Mouse (Mus musculus): Measurements from ENCODE around the gene Zer1. TPM values are rescaled to one million over a fixed set of nuclear protein-coding genes. Genes with fewer than 3 reads are reported as not detected.

The Zer1 gene
- total and polyA plus RNA-seq, 2 experiments from 2014 or later, result 14.7 to 93.2 TPM

DNA sequence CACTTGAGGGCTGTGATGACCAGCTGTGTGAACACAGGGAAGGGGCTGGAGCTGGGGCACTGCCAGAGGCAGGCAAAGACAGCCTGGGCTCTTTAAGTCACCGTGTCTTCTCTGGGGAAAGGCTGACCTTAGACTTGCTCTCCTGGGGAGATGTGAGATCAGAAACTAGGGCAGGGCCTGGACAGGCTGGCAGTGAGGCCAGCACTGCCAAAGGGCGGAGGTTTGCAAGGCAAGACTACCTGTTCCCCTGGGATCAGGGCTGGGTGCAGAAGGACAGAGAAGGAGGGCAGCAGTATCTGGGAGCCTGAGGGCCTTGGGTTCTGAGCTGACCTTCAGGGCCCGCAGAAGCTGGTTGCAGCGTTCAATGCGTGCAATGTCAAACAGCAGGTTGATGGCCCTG is 16.7 kb downstream of the Zer1 start:
- Histone ChIP-seq H3K27me3 (ENCODE audit: insufficient read depth, low read length) (no peaks in the 10 kb centered on the region), H3K4me1 (ENCODE audit: insufficient read depth, low read length) (no peaks in the 10 kb centered on the region), H3K27ac (ENCODE audit: low read depth, low read length) (no peak overlapping the region), H3K9me3 (ENCODE audit: low read length) (no peaks in the 10 kb centered on the region), H3K4me2 (ENCODE audit: low read depth, low read length, poor library complexity, severe bottlenecking) (no peak overlapping the region), H3K4me3 (ENCODE audit: low read depth, low read length) (no peak overlapping the region), H3K36me3 (ENCODE audit: insufficient read depth, low read length) (peaks cover 81% of the 10 kb centered on the region), H3K9ac (replicated peaks; ENCODE audit: low read length, poor library complexity, severe bottlenecking) (no peak overlapping the region)
- ATAC-seq (ENCODE audit: low FRiP score), result no peak
- TF ChIP-seq CTCF (IDR thresholded peaks at IDR 0.05), result no peak
- no peak for DNase-seq (ENCODE audit: low spot score)
- WGBS, result 89% methylated on average over 5 of the region's 5 CpGs

DNA sequence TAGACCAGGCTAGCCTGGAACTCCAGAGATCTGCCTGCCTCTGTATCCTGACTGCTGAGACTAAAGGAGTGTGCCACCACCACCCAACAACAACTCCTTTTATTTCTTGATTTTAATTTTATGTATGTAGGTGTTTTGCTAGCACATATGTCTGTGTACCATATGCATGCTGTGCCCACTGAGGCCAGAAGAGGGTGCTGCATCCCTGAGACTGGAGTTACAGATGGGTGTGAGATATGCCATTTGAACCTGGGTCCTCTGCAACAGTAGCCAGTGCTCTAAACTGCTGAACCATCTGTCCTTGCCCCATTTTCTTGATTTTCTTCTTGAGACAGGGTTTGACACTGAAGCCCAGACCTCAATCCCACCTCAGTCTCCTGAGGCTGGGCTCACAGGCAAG is 18.0 kb downstream of the Zer1 start:
- no peak overlapping the region for H3K9ac ChIP-seq (replicated peaks; ENCODE audit: low read length, poor library complexity, severe bottlenecking)
- H3K4me1 ChIP-seq (ENCODE audit: insufficient read depth, low read length), result no peaks in the 10 kb centered on the region
- peak; percentile 24 for DNase-seq (ENCODE audit: low spot score)
- TF ChIP-seq CTCF (IDR thresholded peaks at IDR 0.05), result peak; percentile 78
- peaks cover 84% of the 10 kb centered on the region for H3K36me3 ChIP-seq (ENCODE audit: insufficient read depth, low read length)
- H3K4me2 ChIP-seq (ENCODE audit: low read depth, low read length, poor library complexity, severe bottlenecking), result no peak overlapping the region
- no peak for ATAC-seq (ENCODE audit: low FRiP score)
- H3K27ac ChIP-seq (ENCODE audit: low read depth, low read length), result no peak overlapping the region
- no peaks in the 10 kb centered on the region for H3K27me3 ChIP-seq (ENCODE audit: insufficient read depth, low read length)
- no peaks in the 10 kb centered on the region for H3K9me3 ChIP-seq (ENCODE audit: low read length)
- H3K4me3 ChIP-seq (ENCODE audit: low read depth, low read length), result no peak overlapping the region

DNA sequence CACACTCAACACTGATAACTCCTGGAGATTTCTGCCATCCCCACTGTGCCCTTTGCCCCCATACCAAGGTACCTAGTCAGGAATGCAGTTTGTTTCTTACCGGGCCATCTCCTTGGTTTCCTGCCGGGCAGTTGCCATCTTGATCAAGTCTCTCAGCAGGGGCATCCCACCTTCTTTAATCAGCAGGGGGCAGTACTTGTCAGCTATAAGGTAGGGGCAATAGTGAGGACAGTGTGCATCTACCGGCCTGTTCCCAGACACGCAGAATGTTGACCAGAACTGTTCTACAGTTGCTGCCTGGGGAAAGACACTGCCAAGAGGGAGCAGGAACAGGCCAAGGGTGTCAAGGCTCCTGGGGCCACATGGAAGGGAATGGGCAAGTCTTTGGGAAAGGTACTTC is 24.2 kb downstream of the Zer1 start:
- Histone ChIP-seq H3K36me3 (ENCODE audit: insufficient read depth, low read length) (peaks cover 75% of the 10 kb centered on the region), H3K4me1 (ENCODE audit: insufficient read depth, low read length) (no peaks in the 10 kb centered on the region), H3K4me2 (ENCODE audit: low read depth, low read length, poor library complexity, severe bottlenecking) (no peak overlapping the region), H3K9me3 (ENCODE audit: low read length) (no peaks in the 10 kb centered on the region), H3K9ac (replicated peaks; ENCODE audit: low read length, poor library complexity, severe bottlenecking) (no peak overlapping the region), H3K4me3 (ENCODE audit: low read depth, low read length) (no peak overlapping the region), H3K27ac (ENCODE audit: low read depth, low read length) (no peak overlapping the region), H3K27me3 (ENCODE audit: insufficient read depth, low read length) (no peaks in the 10 kb centered on the region)
- TF ChIP-seq CTCF (IDR thresholded peaks at IDR 0.05), result no peak
- WGBS, result 74% methylated on average over 4 of the region's 4 CpGs
- no peak for ATAC-seq (ENCODE audit: low FRiP score)
- DNase-seq (ENCODE audit: low spot score), result no peak

DNA sequence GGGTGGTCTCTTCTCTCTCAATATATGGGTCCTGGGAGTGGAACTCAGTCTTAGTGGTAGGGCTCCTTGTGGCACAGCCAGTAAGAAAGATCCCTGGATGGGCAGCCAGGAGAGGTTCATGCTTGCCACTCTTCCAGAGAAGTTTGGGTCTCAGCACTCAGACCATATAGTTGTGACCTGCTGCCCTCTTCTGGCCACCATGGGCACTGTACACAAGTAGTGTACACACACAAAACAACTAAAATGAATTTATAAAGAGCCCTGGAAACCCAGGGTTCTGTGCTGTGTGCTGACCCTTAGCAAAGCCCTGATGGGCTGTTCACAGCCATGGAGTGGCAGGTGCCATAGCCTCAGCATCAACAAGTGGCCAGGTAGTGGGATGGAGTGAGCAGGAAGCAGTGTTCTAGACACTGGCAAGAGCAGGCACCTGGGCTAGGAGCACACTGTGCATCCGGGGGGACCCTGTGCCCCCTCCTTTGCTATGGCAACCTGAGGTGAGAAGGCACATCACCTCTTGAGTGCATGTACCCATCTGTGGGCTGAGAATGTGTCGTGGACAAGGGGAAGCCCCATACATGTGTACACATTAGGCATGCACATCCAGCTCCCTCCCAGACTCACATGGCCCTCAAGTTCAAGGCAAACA is 28.4 kb downstream of the Zer1 start:
- H3K4me3 ChIP-seq (ENCODE audit: low read depth, low read length), result no peak overlapping the region
- H3K9me3 ChIP-seq (ENCODE audit: low read length), result no peaks in the 10 kb centered on the region
- no peak overlapping the region for H3K9ac ChIP-seq (replicated peaks; ENCODE audit: low read length, poor library complexity, severe bottlenecking)
- H3K4me1 ChIP-seq (ENCODE audit: insufficient read depth, low read length), result 0 out of 2 replicates have a peak, but pooled peaks cover 7% of the 10 kb centered on the region
- no peak overlapping the region for H3K4me2 ChIP-seq (ENCODE audit: low read depth, low read length, poor library complexity, severe bottlenecking)
- TF ChIP-seq CTCF (IDR thresholded peaks at IDR 0.05), result peak; percentile 74
- peaks cover 38% of the 10 kb centered on the region for H3K36me3 ChIP-seq (ENCODE audit: insufficient read depth, low read length)
- H3K27ac ChIP-seq (ENCODE audit: low read depth, low read length), result no peak overlapping the region
- DNase-seq (ENCODE audit: low spot score), result peak; percentile 56
- no peak for ATAC-seq (ENCODE audit: low FRiP score)
- WGBS, result 87% methylated on average over 2 of the region's 2 CpGs
- H3K27me3 ChIP-seq (ENCODE audit: insufficient read depth, low read length), result no peaks in the 10 kb centered on the region

DNA sequence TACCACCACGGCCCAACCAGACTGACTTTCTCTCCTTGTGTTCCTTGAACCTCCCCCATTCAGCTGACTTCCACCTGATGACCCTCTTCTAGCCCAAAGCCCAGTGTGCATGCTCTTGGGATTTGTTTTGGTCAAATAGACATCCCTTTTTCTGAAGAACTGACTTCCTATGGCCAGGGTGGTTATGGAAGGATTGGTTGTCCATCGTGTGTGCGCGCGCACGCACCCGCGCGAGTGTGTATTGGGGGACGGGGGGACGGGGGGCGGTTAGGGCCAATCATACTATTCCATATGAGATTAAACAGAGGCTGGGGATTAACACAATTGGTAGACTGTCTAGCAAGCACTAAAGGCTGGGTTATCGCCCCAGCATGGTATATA is 30.2 kb downstream of the Zer1 start:
- WGBS, result 3% methylated on average over 13 of the region's 13 CpGs

DNA sequence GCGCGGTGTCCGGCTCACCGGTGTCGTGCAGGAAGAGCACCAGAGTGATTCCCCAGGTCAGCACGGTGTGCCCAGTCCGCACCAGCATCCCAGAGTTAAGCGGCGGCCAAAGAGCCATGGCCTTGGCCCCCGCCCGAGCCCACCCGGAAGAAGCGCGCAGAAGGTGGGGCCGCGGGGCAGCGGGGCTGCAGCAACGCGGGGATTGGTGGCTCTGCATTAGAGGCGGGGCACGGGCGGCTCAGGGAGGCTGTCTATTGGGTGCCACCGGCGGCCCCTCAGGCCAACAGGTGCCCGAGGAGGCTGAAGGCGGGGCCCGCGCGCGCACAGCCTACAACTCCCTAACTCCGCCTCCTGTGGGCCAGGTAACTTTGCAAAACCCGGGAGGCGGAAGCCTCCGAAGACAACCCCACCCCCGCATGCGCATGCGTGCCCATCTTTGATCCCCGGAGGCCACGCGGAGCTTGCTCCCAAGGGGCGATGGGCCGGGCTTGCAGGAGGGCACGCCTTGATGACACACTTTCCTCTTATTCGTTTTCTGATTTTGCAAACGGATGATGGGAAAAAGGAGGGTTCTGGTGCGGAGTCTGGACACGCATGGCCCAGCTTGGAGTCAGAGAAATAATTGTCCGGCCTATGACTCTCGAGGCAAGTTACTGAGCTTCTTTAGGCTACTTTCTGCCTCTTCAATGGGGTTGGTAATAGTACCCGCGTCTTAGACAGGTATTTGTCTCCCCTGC is 30.7 kb downstream of the Zer1 start, which contains the start of gene Zdhhc12:
Zdhhc12 (minus strand) TSS at position 178 of the 737 bp plus-strand sequence.
- H3K36me3 ChIP-seq (ENCODE audit: insufficient read depth, low read length), result peaks cover 15% of the 10 kb centered on the region
- H3K4me2 ChIP-seq (ENCODE audit: low read depth, low read length, poor library complexity, severe bottlenecking), result peak within 1 kb of the TSS; percentile 78
- peak within 1 kb of the TSS; percentile 47 for H3K4me3 ChIP-seq (ENCODE audit: low read depth, low read length)
- H3K27ac ChIP-seq (ENCODE audit: low read depth, low read length), result peak within 1 kb of the TSS; percentile 60; the same call in 1 of the 2 replicates
- under 1% methylated on average over 51 of the region's 51 CpGs for WGBS
- peak within 1 kb of the TSS; percentile 62 for H3K9ac ChIP-seq (replicated peaks; ENCODE audit: low read length, poor library complexity, severe bottlenecking)
- 0 out of 2 replicates have a peak, but pooled peaks cover 7% of the 10 kb centered on the region for H3K4me1 ChIP-seq (ENCODE audit: insufficient read depth, low read length)
- no peaks in the 10 kb centered on the region for H3K27me3 ChIP-seq (ENCODE audit: insufficient read depth, low read length)
- ATAC-seq (ENCODE audit: low FRiP score), result peak; percentile 92
- peak; percentile 93 for DNase-seq (ENCODE audit: low spot score)
- peak; percentile 12; the same call in 1 of the 2 replicates for TF ChIP-seq CTCF (IDR thresholded peaks at IDR 0.05)
- no peaks in the 10 kb centered on the region for H3K9me3 ChIP-seq (ENCODE audit: low read length)

More for the DNA sequence above, 30.2 kb downstream of the Zer1 start:
- no peaks in the 10 kb centered on the region for H3K9me3 ChIP-seq (ENCODE audit: low read length)
- peak; percentile 28 for DNase-seq (ENCODE audit: low spot score)
- TF ChIP-seq CTCF (IDR thresholded peaks at IDR 0.05), result no peak
- H3K9ac ChIP-seq (replicated peaks; ENCODE audit: low read length, poor library complexity, severe bottlenecking), result peak overlapping the region; percentile 62
- peak overlapping the region; percentile 78 for H3K4me2 ChIP-seq (ENCODE audit: low read depth, low read length, poor library complexity, severe bottlenecking)
- no peak for ATAC-seq (ENCODE audit: low FRiP score)
- peak overlapping the region; percentile 60; the same call in 1 of the 2 replicates for H3K27ac ChIP-seq (ENCODE audit: low read depth, low read length)
- 0 out of 2 replicates have a peak, but pooled peaks cover 7% of the 10 kb centered on the region for H3K4me1 ChIP-seq (ENCODE audit: insufficient read depth, low read length)
- H3K36me3 ChIP-seq (ENCODE audit: insufficient read depth, low read length), result peaks cover 21% of the 10 kb centered on the region
- no peaks in the 10 kb centered on the region for H3K27me3 ChIP-seq (ENCODE audit: insufficient read depth, low read length)
- peak overlapping the region; percentile 47 for H3K4me3 ChIP-seq (ENCODE audit: low read depth, low read length)

All from midbrain, postnatal 0 days (tissue).